Mouse (Mus musculus): Measurements from ENCODE around the gene Zfyve16. TPM values are rescaled to one million over a fixed set of nuclear protein-coding genes. Genes with fewer than 3 reads are reported as not detected.

Gene Zfyve16
- total RNA-seq (2017) = 22.2 and 27.7 TPM in 2 replicates

DNA sequence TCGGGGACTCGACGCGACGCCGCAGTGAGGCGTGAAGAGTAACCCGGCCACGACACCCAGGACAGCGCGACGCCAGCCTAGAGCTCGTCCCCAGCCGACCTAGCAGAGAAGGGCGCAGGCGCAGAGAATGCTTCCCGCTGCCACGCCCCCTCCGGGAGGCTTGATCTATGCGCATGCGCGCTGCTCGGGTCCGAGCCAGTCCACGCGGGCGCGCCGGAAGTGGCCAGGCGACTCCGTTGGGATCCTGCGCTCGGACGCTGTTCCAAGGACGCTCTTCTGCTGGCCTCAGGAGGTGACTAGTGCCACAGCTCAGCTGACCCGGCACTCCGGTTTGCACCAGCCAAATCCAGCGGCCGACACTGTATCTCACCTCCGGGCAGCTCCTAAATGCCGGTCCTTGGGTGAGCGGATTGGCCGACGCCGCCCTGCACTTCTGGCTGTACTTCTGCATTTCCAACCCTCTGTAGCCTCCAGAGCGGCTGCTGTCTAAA is at the start of gene Zfyve16:
Gene Zfyve16, minus strand, starts transcription at position 148 of the 491 bp plus-strand sequence.
- ATAC-seq (ENCODE audit: extremely low read depth, insufficient number of reproducible peaks, low FRiP score, poor library complexity, severe bottlenecking) = peak; percentile 88

DNA sequence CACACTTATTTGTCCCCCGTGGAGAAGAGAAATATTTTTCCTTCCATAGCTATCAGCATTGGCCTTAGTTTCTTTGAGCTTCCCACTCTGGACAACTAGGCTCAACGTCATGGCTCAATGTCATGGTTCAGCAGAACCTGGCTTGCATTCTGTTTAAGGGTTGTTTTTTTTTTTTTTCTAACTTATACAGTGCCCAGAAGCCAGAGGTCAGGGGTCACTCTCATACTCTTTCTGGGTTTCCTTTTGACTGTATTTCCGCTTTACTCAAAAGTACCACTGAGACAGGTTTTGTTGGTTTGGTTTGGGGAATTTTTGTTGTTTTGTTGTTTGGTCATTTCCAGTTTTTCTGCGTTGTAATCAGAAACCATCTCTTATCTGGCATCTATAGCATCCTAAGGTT is 47.5 kb upstream of the Zfyve16 start:
- ATAC-seq (ENCODE audit: extremely low read depth, insufficient number of reproducible peaks, low FRiP score, poor library complexity, severe bottlenecking) = no peak

DNA sequence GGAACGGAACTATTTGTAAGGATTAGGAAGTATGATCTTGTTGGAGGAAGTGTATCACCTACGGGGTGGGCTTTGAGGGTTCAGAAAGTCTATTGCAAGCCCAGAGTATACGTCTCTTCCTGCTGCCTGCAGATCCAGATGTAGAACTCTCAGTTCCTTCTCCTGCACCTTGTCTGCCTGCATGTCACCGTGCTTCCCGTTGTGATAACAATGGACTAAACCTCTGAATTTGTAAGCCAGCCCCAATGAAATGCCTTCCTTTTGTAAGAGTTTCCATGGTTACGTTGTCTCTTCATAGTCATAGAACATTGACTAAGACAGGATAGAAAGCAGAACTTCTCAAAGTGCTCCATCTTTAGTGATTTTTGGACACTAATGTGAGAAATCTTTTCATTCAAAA is 46.0 kb upstream of the Zfyve16 start:
- no peak for ATAC-seq (ENCODE audit: extremely low read depth, insufficient number of reproducible peaks, low FRiP score, poor library complexity, severe bottlenecking)

DNA sequence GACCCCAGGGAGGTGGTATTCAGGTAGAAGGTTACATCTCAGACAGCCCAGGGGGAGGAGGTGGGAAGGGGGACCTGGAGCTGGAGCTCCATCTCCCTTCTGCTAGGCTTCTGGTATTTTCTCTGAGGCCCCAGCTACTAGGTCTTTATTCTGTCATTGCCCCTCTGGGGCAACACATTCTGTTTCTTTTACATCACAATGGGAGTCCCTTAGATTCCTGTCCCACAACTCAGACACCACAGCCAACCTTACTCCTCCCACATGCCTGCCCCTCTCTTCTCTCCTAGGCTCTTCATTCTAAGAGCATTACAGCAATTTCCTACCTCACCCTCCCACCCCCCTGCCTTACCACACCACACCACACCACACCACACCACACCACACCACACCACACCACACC is 45.4 kb upstream of the Zfyve16 start, which contains the start of gene Spz1:
Gene Spz1, minus strand, starts transcription at position 101 of the 400 bp plus-strand sequence.
- no peak for ATAC-seq (ENCODE audit: extremely low read depth, insufficient number of reproducible peaks, low FRiP score, poor library complexity, severe bottlenecking)

DNA sequence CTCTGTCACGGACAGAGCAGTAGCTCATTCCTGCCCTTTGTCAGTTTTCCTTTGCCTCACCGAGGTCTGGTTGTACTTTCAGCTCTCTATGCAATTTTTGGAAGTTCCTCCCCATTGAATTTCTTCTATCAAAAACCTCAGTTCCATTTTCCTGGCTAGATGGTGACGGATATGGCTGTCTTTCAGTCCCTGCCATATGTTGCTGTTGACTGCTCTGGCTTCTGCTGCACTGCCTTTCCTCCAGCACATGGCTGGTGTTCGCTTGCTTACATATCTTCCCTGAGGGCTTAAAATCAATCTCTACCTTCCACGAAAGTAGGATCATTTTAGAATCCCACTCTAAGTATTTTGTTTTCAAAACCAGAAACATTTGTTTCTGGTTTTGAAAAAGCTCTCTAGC is 28.8 kb upstream of the Zfyve16 start:
- ATAC-seq (ENCODE audit: extremely low read depth, insufficient number of reproducible peaks, low FRiP score, poor library complexity, severe bottlenecking) = no peak

DNA sequence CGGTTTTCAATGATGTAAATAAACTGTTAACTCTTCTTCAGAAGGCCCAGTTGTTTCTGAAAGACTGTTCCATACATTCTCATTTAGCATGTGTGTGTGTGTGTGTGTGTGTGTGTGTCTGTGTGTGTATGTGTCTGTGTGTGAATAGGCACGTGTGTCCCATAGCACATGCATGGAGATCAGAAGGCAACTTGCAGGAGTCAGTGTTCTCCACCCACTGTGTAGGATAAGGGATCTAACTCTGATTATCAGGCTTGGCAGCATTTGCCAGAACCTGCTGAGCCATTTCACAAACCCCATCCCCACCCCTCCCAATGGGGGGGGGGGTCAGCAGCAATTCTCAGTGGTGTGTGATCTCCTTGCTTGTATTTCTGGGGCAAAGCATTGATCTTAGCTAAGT is 26.6 kb upstream of the Zfyve16 start:
- ATAC-seq (ENCODE audit: extremely low read depth, insufficient number of reproducible peaks, low FRiP score, poor library complexity, severe bottlenecking) = no peak

DNA sequence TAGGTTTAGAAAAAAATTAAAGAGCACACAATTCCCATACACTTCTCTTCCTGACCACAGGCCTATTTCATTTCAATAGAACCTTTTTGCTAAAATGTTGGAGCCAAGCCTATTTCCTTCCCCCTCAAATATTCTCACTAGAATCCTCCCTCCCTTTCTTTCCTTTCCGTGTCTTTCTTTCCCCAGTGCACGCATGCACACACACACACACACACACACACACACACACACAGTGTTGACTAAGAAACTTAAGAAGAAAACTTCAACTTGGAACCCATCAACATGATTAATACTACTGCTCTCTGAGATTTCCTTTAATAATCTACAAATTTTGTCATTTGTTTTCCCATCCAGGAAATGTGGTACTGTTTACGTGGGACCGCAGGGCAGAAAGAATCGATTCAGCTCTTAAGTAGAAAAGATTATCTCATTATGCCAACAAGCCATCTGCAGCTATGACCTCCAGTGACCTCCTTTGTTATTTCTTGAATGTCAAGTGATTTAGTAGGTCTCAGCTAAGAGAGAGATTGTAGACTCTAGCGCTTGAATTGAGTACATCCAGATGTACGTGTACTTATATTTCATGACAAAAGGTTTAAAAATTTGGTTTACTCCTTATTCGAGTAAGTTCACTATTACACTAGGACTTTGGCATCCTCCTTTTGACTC is 25.9 kb upstream of the Zfyve16 start:
- no peak for ATAC-seq (ENCODE audit: extremely low read depth, insufficient number of reproducible peaks, low FRiP score, poor library complexity, severe bottlenecking)

DNA sequence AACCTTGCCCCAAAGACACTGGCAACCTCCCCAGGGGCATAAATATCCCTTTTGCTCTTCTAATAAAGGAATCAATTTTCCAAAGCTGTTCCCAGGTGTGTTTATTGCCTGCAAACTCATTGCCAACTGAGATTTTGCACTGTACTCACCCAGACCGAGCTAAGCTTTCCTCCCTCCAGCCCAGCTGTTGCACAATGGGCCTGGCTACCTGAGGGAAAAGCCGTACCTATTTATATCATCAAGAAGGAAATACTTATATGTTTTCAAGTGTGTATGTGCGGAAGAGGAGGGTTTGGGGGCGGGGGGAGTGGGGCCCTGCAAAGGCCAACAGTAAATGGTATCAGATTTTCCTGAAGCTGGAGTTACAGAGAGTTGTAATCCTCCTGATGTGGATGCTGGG is 16.4 kb upstream of the Zfyve16 start:
- no peak for ATAC-seq (ENCODE audit: extremely low read depth, insufficient number of reproducible peaks, low FRiP score, poor library complexity, severe bottlenecking)

DNA sequence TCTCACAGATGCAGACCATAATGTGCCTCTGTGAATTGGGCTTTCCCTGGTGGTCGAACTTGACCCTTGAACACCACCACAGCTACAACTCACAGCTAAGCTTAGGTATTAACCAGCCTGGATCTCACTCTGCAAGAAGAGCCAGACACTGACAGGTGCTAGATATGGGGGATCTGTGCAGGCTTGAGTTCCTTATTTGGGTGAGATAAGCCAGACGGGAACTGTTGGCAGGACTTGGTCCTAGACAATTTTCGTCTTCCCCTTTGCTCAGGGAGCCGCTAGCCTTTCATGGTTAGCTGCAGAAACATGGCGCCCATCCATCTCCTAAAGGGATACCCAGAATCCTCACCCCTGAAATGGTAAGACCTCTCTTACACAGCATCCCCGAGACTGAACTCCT is 10.3 kb upstream of the Zfyve16 start:
- no peak for ATAC-seq (ENCODE audit: extremely low read depth, insufficient number of reproducible peaks, low FRiP score, poor library complexity, severe bottlenecking)

DNA sequence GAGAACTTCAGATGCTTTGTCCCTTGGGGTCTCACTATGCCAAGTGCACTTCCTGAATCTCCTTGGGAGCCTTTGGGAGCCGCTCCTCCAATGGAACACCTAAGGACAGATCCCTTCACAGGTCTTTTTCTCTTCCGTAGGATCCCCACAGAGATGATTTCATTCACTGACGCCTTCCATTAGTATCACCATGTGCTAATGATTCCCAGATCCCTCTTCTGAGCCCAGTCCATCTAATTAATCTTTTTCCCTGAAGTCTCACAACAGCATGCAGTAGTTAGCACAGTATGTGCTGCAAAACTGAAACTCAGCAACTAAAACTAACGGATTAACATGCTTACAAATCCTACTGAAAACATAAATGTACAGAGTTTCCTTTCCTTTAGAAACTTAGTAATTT is 8.5 kb upstream of the Zfyve16 start:
- no peak for ATAC-seq (ENCODE audit: extremely low read depth, insufficient number of reproducible peaks, low FRiP score, poor library complexity, severe bottlenecking)

DNA sequence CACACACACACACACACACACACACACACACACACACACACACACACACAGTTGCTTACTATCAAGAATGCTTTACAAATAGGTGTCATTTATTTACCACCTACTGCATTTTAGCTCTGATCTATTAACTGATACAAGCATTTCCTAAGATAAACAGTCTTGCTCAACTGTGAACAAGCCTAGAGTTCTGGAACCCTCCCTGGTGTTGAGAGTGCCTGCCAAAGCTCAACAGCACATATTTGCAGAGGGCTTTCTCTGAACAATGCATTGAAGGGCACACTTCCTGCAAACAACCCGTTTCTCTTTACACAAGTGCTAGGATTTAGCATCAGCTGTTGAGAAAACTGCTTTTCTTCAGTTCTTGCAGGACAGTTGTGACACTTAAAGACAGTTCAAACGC is 3.1 kb upstream of the Zfyve16 start:
- ATAC-seq (ENCODE audit: extremely low read depth, insufficient number of reproducible peaks, low FRiP score, poor library complexity, severe bottlenecking) = no peak

DNA sequence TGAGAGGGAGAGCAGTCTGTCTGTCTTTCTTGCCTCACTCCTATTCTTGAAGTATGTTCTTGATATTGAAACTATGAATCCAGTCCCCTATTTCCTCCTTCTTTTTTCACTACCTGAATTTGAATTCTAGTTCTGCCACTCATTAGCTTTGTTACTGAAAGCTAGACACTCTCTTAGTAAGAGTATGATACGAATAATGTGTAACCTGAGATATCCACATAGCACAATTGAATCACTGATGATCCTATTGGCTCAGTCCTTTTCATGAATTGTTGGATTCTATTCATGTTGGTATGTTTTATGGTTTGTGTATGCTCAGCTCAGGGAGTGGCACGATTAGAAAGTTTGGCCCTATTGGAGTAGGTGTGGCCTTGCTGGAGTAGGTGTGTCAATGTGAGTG is 1.5 kb upstream of the Zfyve16 start:
- ATAC-seq (ENCODE audit: extremely low read depth, insufficient number of reproducible peaks, low FRiP score, poor library complexity, severe bottlenecking) = no peak

DNA sequence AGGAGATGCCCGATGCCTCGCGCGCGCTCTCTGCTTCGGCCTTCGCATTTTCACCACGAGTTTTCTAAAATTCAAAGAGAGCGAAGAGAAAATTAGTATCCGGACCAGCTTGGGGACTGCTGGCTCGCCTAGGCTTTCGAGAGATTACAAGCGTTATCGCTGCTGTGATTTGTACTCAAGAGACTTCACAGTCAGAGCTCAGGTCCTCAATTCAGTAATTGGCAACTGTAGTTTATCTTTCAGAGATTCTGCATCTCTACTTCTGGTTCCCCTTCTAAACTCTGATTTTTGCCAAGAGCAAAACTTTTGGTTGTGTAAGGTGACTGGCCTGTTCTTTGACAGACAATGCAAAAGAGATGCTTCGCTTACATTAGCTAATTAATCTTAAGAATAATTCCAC is 569 bp upstream of the Zfyve16 start:
- no peak for ATAC-seq (ENCODE audit: extremely low read depth, insufficient number of reproducible peaks, low FRiP score, poor library complexity, severe bottlenecking)

DNA sequence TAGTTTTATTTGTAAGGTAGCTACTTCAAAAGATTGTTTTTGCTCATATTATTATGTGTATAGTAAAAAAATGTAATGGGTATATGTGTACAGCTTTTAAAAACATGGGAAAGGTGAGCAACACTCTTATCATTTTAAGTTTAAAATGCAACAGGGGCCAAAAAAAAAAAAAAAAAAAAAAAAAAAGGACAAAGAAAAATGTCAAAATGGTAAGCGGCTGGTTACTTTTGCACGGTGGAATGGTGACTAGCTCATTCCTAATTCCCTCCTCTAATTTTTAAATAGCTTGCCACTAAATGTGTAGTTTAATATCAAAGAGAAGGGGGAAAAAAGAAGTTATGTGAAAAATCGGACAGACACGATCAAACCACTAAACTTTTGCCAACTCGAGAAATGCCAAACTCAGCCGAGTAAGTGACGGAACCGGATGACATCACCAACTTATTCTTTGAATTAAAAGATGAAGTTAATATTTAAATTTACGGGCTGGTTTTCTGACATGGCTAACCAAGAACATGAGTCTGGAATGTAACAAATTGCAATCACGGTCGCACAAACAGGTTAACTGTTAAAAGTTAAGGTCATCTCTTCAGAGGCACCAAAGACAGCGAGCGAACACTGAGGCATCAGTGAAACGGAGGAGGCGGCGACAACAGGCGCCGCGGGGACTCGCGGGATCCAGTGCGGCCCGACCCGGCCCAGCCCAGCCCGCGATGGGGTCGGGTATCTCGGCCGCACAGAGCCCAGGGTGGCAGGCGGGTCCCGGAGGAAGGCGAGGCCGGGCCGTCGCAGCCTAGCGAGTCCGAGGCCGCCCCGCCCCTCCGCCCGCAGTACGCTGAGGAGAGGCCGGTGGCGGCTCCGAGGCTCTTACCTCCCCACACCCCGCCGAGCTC is 594 bp downstream of the Zfyve16 start:
- ATAC-seq (ENCODE audit: extremely low read depth, insufficient number of reproducible peaks, low FRiP score, poor library complexity, severe bottlenecking) = peak; percentile 10; the same call in 1 of the 2 replicates

DNA sequence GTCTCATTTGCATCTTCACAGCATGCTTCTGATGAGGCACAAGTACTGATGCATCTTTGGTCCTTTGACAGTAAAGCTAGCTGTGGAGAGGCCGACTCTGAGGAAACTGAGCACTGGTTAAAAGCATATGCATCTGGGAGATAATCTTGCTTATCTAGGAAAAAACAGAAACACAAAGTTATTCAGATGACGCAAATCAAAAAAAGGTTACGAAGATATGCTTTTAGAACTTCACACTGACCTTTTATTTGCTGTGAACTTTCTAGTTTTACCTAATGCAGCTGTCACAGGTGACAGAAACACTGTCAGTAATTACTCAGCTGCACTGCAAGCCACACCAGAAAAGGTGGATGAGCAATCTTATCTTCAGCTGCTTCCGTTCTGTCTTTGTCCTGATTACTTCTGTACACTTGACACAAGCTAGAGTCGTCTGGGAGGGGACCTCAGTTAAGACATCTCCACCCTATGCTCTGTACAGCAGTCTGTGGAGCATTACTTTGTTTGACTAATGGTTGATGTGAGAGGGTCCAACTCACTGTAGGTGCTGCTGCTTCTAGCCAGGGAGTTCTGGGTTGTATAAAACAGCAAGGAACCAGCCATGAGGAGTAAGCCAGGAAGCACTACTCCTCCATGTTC is 7.4 kb downstream of the Zfyve16 start:
- ATAC-seq (ENCODE audit: extremely low read depth, insufficient number of reproducible peaks, low FRiP score, poor library complexity, severe bottlenecking) = no peak

DNA sequence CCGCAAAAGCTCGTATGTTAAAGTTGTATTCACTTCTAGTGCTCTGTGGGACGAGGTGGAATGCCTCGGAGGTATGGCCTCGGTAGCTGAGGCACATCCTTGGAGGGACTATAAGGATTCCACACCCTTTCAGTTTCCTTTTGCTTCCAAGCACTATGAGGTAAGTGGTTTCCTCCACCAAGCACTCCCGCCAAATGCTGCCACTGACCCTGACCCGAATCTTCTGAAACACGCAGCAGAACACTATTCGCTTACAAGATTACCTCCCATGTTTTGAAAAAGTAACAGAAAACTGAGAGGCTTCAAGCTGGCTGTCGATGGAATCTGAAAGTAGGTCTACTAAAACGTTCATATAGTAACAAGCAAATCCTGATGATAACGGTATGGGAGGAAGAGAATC is 25.8 kb downstream of the Zfyve16 start:
- no peak for ATAC-seq (ENCODE audit: extremely low read depth, insufficient number of reproducible peaks, low FRiP score, poor library complexity, severe bottlenecking)

DNA sequence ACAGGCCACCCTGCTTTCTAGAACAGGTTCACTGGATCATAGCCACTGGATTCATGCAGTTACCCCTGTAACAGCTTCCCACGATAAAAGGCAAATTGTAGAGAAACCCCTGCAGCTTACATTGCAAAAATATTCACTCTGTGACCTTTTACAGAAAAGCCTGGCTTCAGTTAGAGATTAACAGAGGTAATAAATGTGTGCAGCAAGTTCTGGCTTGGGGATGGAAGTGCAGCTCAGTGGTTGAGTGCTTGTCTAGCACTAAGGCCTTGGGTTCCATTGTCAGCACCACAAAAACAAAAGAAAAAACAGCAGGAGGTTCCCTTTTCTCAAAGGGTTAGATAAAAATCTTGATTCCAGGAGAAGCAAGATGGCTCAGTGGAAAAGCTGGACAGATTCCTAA is 38.7 kb downstream of the Zfyve16 start:
- no peak for ATAC-seq (ENCODE audit: extremely low read depth, insufficient number of reproducible peaks, low FRiP score, poor library complexity, severe bottlenecking)

DNA sequence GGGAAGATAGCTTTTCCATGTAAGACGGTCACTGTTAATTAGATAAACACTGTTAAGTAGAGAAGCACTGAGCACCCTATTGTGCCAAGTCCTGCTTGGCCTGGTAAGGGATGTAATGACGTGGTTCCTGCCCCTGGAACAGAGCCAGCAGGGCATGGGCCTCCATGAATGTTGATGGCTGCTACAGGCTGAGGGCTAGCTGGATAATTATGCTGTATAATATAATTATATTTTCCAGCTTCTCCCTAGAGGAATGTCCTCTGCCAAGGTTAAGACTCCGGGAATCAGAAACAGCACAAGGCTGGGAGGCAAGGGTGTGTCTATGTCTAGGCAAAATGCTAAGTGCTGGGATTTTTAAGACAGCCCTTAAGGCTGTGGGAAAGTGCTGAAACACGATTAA is 39.9 kb downstream of the Zfyve16 start:
- no peak for ATAC-seq (ENCODE audit: extremely low read depth, insufficient number of reproducible peaks, low FRiP score, poor library complexity, severe bottlenecking)

DNA sequence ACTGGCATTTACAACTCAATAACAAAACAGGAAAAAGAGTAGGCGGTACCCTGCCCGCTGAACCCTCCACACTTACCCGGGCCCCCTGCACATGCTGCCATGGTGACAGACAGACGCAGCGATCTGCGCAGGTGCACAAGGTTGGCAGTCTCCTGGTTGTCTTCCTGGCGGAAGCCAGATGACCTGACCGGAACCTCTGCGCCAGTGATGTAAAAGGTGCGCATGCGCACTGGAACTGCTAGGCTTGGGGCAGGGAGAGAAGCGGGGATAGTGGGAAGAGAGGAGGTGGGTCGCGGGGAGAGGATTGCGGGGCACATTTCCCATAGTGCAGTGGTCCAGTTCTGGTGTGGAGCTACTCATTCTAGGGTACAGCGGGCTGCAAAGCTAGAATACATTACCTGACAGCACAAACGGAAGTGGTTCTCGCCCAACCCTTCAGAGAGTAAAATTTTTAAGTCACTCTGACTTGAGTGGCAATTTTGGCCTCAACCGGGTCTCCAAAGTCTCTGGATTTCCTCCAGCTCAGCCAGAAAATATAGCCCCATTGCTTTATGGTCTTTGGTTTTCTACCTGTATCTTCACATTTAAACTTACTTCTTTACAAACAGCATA is 46.7 kb downstream of the Zfyve16 start, which contains the start of gene Fam151b:
Gene Fam151b, minus strand, starts transcription at position 164 of the 612 bp plus-strand sequence.
- peak; percentile 100 for ATAC-seq (ENCODE audit: extremely low read depth, insufficient number of reproducible peaks, low FRiP score, poor library complexity, severe bottlenecking)
